In the genomic region with DNA sequence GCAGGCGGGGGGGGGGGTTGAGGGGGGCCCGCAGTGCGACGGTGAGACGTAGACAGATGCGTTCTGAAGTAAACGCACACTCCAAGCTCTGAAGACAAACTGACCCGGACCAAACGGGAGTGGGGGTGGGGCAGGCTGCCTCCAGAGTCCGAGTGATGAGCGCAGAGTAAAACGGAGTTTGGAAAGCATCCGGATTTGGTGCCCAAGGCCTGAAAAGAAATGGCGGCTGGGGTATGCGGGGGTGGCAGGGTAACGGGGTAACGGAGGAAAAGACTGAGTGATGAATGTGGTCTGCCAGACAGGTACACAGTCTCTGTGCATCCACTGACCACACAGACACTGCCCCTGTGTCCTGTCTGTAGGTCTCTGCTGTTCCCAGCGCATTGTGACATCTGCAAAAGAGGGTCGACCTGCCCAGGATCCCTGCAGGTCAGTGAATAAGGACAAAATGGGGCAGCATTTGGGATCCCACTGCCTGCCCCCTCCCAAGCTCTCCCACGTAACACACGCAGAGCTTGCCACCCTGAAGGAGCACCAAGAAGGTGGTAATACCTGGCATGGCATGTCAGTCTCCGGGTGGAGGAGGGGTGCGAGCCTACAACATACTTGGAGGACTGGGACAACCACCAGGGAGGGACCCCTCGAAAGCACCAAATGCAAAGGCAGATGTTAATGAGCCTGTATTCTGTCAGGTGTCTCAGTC, we compare ENCODE assay signal across 8 mouse cellular contexts. TPM values are rescaled to one million over a fixed set of nuclear protein-coding genes. Genes with fewer than 3 reads are reported as not detected.
A peak's percentile ranks its signal among the peaks of the same experiment; 100 is the strongest.
DNase-seq lines count a peak whose midpoint lies in the region; ATAC-seq and TF ChIP-seq lines count a peak whose summit lies in the region.
"Not testable (repeated sequence)": the region's sequence is repeated elsewhere in the genome, so short reads cannot be mapped to it uniquely, and the experiment has no call there.

No protein-coding gene starts in this region.

- DNase-seq in ES-E14 (ENCODE audit: low read depth, low spot score), result not testable (repeated sequence)
- DNase-seq in cerebellum, adult 9-10 months, result peak; percentile 34
- peak; percentile 26 for DNase-seq in limb, embryonic 10.5 days (ENCODE audit: low spot score)
- peak; percentile 36 for DNase-seq in midbrain, embryonic 10.5 days (ENCODE audit: low spot score)
- DNase-seq in right cerebral cortex, adult 18-20 months, result peak; percentile 10

- not testable (repeated sequence) for H3K4me1 ChIP-seq in ES-E14 (ENCODE audit: control insufficient read depth in 2 of 2, insufficient read depth in 2 of 2, low read length in 2 of 2, poor library complexity in 1 of 2); embryonic fibroblast, embryonic 13.5 days (ENCODE audit: control insufficient read depth, insufficient read depth, low read length); heart, embryonic 13.5 days; kidney, embryonic 14.5 days (ENCODE audit: control insufficient read depth, insufficient read depth, low read length); limb, embryonic 10.5 days; midbrain, embryonic 10.5 days

- peak overlapping the region; percentile 75 for H3K4me2 ChIP-seq in heart, embryonic 13.5 days
- H3K4me2 ChIP-seq in kidney, embryonic 14.5 days (replicated peaks; ENCODE audit: low read depth, low read length), result peak overlapping the region; percentile 58

- not testable (repeated sequence) for H3K36me3 ChIP-seq in ES-E14 (ENCODE audit: control insufficient read depth, insufficient read depth, low read length, poor library complexity, severe bottlenecking); heart, embryonic 13.5 days; kidney, embryonic 14.5 days (ENCODE audit: control insufficient read depth, insufficient read depth, low read length); limb, embryonic 10.5 days; midbrain, embryonic 10.5 days

- not testable (repeated sequence) for H3K27ac ChIP-seq in ES-E14 (ENCODE audit: insufficient read depth, low read depth, low read length, poor library complexity, severe bottlenecking); embryonic fibroblast, embryonic 13.5 days (ENCODE audit: insufficient read depth, low read length); heart, embryonic 13.5 days (replicated peaks); kidney, embryonic 14.5 days (ENCODE audit: low read depth, low read length)
- H3K27ac ChIP-seq in limb, embryonic 10.5 days, result 0 out of 2 replicates have a peak overlapping the region, but pooled peaks have one; percentile 50
- peak overlapping the region; percentile 78 for H3K27ac ChIP-seq in midbrain, embryonic 10.5 days (replicated peaks)

- peak overlapping the region; percentile 26 to 45 for H3K4me3 ChIP-seq in ES-E14 (ENCODE audit: insufficient read depth in 1 of 2, low read depth in 1 of 2, low read length in 2 of 2, poor library complexity in 1 of 2, severe bottlenecking in 1 of 2)
- H3K4me3 ChIP-seq in embryonic fibroblast, embryonic 13.5 days (ENCODE audit: insufficient read depth, low read length), result peak overlapping the region; percentile 42
- peak overlapping the region; percentile 53 for H3K4me3 ChIP-seq in heart, embryonic 13.5 days
- H3K4me3 ChIP-seq in kidney, embryonic 14.5 days (ENCODE audit: low read length), result peak overlapping the region; percentile 39
- peak overlapping the region; percentile 54 for H3K4me3 ChIP-seq in limb, embryonic 10.5 days
- H3K4me3 ChIP-seq in midbrain, embryonic 10.5 days, result peak overlapping the region; percentile 62

- not testable (repeated sequence) for H3K9ac ChIP-seq in ES-E14 (ENCODE audit: insufficient read depth, low read depth, low read length, poor library complexity, severe bottlenecking); kidney, embryonic 14.5 days (ENCODE audit: low read depth, low read length)
- peak overlapping the region; percentile 61; the same call in 1 of the 2 replicates for H3K9ac ChIP-seq in heart, embryonic 13.5 days

- not testable (repeated sequence) for H3K9me3 ChIP-seq in ES-E14 (ENCODE audit: control insufficient read depth, insufficient read depth, low read depth, low read length); heart, embryonic 13.5 days; kidney, embryonic 14.5 days (ENCODE audit: control insufficient read depth, low read length); limb, embryonic 10.5 days (replicated peaks); midbrain, embryonic 10.5 days (replicated peaks)

- in situ Hi-C loops in ES-E14 (cut with MboI; ENCODE audit: low sequenced_read_pairs in 2 of 2, unreplicated experiment in 2 of 2), result not testable (repeated sequence)

- not testable (repeated sequence) for ATAC-seq in heart, embryonic 13.5 days (ENCODE audit: extremely low read depth, insufficient number of reproducible peaks, low FRiP score, low TSS enrichment)
- peak; percentile 28; the same call in 1 of the 2 replicates for ATAC-seq in kidney, embryonic 14.5 days (ENCODE audit: low FRiP score, low TSS enrichment)

- H3K27me3 ChIP-seq in heart, embryonic 13.5 days (replicated peaks); kidney, embryonic 14.5 days (ENCODE audit: control insufficient read depth, insufficient read depth, low read length): not testable (repeated sequence)
- H3K27me3 ChIP-seq in limb, embryonic 10.5 days (ENCODE audit: low read depth, poor library complexity, severe bottlenecking), result peaks cover 61% of the 10 kb centered on the region
- H3K27me3 ChIP-seq in midbrain, embryonic 10.5 days (ENCODE audit: low read depth, poor library complexity, severe bottlenecking), result peaks cover 38% of the 10 kb centered on the region

- TF ChIP-seq CTCF in embryonic fibroblast, embryonic 13.5 days (IDR thresholded peaks at IDR 0.05; ENCODE audit: borderline replicate concordance, insufficient read depth, low read length), result not testable (repeated sequence)

- 15% methylated on average over 20 of the region's 24 CpGs for WGBS in heart, embryonic 13.5 days
- WGBS in kidney, embryonic 14.5 days, result 26% methylated on average over 24 of the region's 24 CpGs
- WGBS in limb, embryonic 10.5 days, result 22% methylated on average over 24 of the region's 24 CpGs
- 25% methylated on average over 22 of the region's 24 CpGs for WGBS in midbrain, embryonic 10.5 days

- TF ChIP-seq POLR2A in embryonic fibroblast, embryonic 13.5 days (IDR thresholded peaks at IDR 0.05; ENCODE audit: low read depth, low read length), result not testable (repeated sequence)

RNA-seq across cellular contexts. Expression of gene Tceal1, which starts 40.9 kb away (rescaled TPM):
- total RNA-seq in ES-E14 (2012; rRNA removed), result 0.53 and 0.67 TPM in 2 replicates
- polyA plus RNA-seq in embryonic fibroblast, embryonic 13.5 days (2011; ENCODE audit: insufficient read length, low read depth, missing spikeins), result 6.1 and 7.6 TPM in 2 replicates
- polyA plus RNA-seq in heart, embryonic 13.5 days (2015; fragmentation: Nextera tagmentation; extraction: Ambion mirVana), result 9.6 and 10.0 TPM in 2 replicates
- polyA plus RNA-seq in kidney, embryonic 14.5 days (2014; fragmentation: Nextera tagmentation; extraction: Ambion mirVana), result 9.5 and 11.3 TPM in 2 replicates
- 5.1 and 6.0 TPM in 2 replicates for polyA plus RNA-seq in limb, embryonic 10.5 days (2016; fragmentation: Nextera tagmentation; extraction: Ambion mirVana)
- 10.2 and 10.3 TPM in 2 replicates for polyA plus RNA-seq in midbrain, embryonic 10.5 days (2016; fragmentation: Nextera tagmentation; extraction: Ambion mirVana)
